29 mouse cellular contexts compared by ENCODE assay signal in genomic region chr6:119854156-119854555, GRCm38 (mm10). TPM values are rescaled to one million over a fixed set of nuclear protein-coding genes. Genes with fewer than 3 reads are reported as not detected.
DNase-seq lines count a peak whose midpoint lies in the region; ATAC-seq lines count a peak whose summit lies in the region.
"Had no signal": no experiment of that assay in that cellular context is flagged by ENCODE, and none has a peak within 500 bp of the region (broad histone marks: within the 10 kb centered on the region; RNA-seq: fewer than 3 reads in every experiment).

No protein-coding gene starts in this region.

- DNase-seq in heart, adult 18-20 months = no peak
- DNase-seq in MN1 (ENCODE audit: low spot score) = peak; percentile 20
- DNase-seq in brain, adult 2 months (ENCODE audit: low read depth, low spot score) = peak; percentile 37
- peak; percentile 33 for DNase-seq in mesoderm, embryonic 11.5 days (ENCODE audit: low read depth, low spot score)
- no peak for DNase-seq in gastrocnemius, postnatal 14 days
- no peak for DNase-seq in thymus, postnatal 10 days (ENCODE audit: low spot score in 2 of 2)
- DNase-seq: adrenal gland, adult 8-10 months; cerebellum, adult 18-20 months; cerebellum, postnatal 14 days; gastrocnemius, postnatal 25 days; heart, adult 2 months; liver; retina, postnatal 1 day; right cerebral cortex, postnatal 25 days; spleen, adult 18-20 months had no signal

- peaks cover 12% of the 10 kb centered on the region for H3K4me1 ChIP-seq in heart, embryonic 16.5 days (ENCODE audit: control insufficient read depth, insufficient read depth, low read length)
- H3K4me1 ChIP-seq in forebrain, embryonic 16.5 days (replicated peaks; ENCODE audit: control insufficient read depth, insufficient read depth, low read length) = peaks cover 11% of the 10 kb centered on the region

- intact Hi-C loops in gastrocnemius, postnatal 14 days (cut with DNase I; ENCODE audit: low total_unique reads) = no loop called here

- no peaks in the 10 kb centered on the region for H3K27me3 ChIP-seq in heart, embryonic 16.5 days (ENCODE audit: control insufficient read depth, insufficient read depth, low read length)
- H3K27me3 ChIP-seq in forebrain, embryonic 16.5 days (replicated peaks; ENCODE audit: control insufficient read depth, insufficient read depth, low read length) = no peaks in the 10 kb centered on the region
- H3K27me3 ChIP-seq: forebrain, embryonic 12.5 days; heart, embryonic 15.5 days; kidney, embryonic 15.5 days; neural tube, embryonic 13.5 days had no signal

- no peak for ATAC-seq in heart, embryonic 16.5 days (replicated peaks; ENCODE audit: extremely low read depth, insufficient read depth, low FRiP score)
- no peak for ATAC-seq in forebrain, embryonic 16.5 days
- ATAC-seq: activated CD4-positive, CD25-positive, alpha-beta regulatory T cell, adult 4 months; intestine, postnatal 0 days; midbrain, embryonic 16.5 days had no signal

- H3K36me3 ChIP-seq in heart, embryonic 16.5 days (ENCODE audit: control insufficient read depth, insufficient read depth) = no peaks in the 10 kb centered on the region
- no peaks in the 10 kb centered on the region for H3K36me3 ChIP-seq in forebrain, embryonic 16.5 days (ENCODE audit: control insufficient read depth, insufficient read depth)
- H3K36me3 ChIP-seq: forebrain, embryonic 12.5 days; heart, embryonic 15.5 days; hindbrain, embryonic 10.5 days; kidney, embryonic 15.5 days; limb, embryonic 10.5 days; midbrain, embryonic 10.5 days; neural tube, embryonic 13.5 days had no signal

- H3K4me3 ChIP-seq in heart, embryonic 16.5 days (ENCODE audit: low read length) = no peak overlapping the region
- H3K4me3 ChIP-seq in forebrain, embryonic 16.5 days (replicated peaks; ENCODE audit: low read length) = no peak overlapping the region
- H3K4me3 ChIP-seq: forebrain, embryonic 12.5 days; heart, adult 2 months; heart, embryonic 15.5 days; hindbrain, embryonic 10.5 days; kidney, embryonic 15.5 days; limb, embryonic 10.5 days; midbrain, embryonic 10.5 days; myocyte; neural tube, embryonic 13.5 days had no signal

- H3K9me3 ChIP-seq in heart, embryonic 16.5 days (replicated peaks; ENCODE audit: control insufficient read depth, low read length) = no peaks in the 10 kb centered on the region
- H3K9me3 ChIP-seq in forebrain, embryonic 16.5 days (ENCODE audit: control insufficient read depth, low read length) = no peaks in the 10 kb centered on the region
- H3K9me3 ChIP-seq: heart, embryonic 15.5 days; hindbrain, embryonic 10.5 days; kidney, embryonic 15.5 days; limb, embryonic 10.5 days; midbrain, embryonic 10.5 days; neural tube, embryonic 13.5 days had no signal

- no peak overlapping the region for H3K27ac ChIP-seq in heart, embryonic 16.5 days (ENCODE audit: low read length)
- H3K27ac ChIP-seq in forebrain, embryonic 16.5 days (ENCODE audit: low read length) = no peak overlapping the region
- H3K27ac ChIP-seq: forebrain, embryonic 12.5 days; heart, adult 2 months; heart, embryonic 15.5 days; hindbrain, embryonic 10.5 days; kidney, embryonic 15.5 days; limb, embryonic 10.5 days; macrophage; midbrain, embryonic 10.5 days; neural tube, embryonic 13.5 days had no signal

- 25% methylated on average over 2 of the region's 2 CpGs for WGBS in heart, embryonic 16.5 days
- WGBS in forebrain, embryonic 16.5 days = 59% methylated on average over 2 of the region's 2 CpGs

- H3K4me2 ChIP-seq in heart, embryonic 16.5 days (ENCODE audit: low read depth, low read length) = no peak overlapping the region; the same call in 1 of the 2 replicates
- H3K4me2 ChIP-seq in forebrain, embryonic 16.5 days (ENCODE audit: low read length) = no peak overlapping the region
- H3K4me2 ChIP-seq: forebrain, embryonic 12.5 days; heart, embryonic 15.5 days; kidney, embryonic 15.5 days; neural tube, embryonic 13.5 days had no signal

- H3K9ac ChIP-seq in heart, embryonic 16.5 days (ENCODE audit: low read length) = peak overlapping the region; percentile 33; the same call in 1 of the 2 replicates
- H3K9ac ChIP-seq in forebrain, embryonic 16.5 days (replicated peaks; ENCODE audit: low read depth, low read length) = no peak overlapping the region
- H3K9ac ChIP-seq: forebrain, embryonic 12.5 days; heart, embryonic 15.5 days; kidney, embryonic 15.5 days; neural tube, embryonic 13.5 days had no signal

RNA-seq across cellular contexts. Expression of gene Erc1, which starts 6.2 kb away (rescaled TPM):
- 12.7 and 13.7 TPM in 2 replicates for polyA plus RNA-seq in heart, embryonic 16.5 days (2015; fragmentation: Nextera tagmentation; extraction: Ambion mirVana)
- total RNA-seq in heart, adult 18-20 months (2021) = 10 to 100 TPM; 36.0 to 38.4 TPM
- polyA plus RNA-seq in forebrain, embryonic 16.5 days (2015; fragmentation: Nextera tagmentation; extraction: Ambion mirVana) = 41.8 and 43.2 TPM in 2 replicates
- total RNA-seq in gastrocnemius, postnatal 14 days (2021) = 10 to 100 TPM; 19.3 to 21.2 TPM

RNA-seq across cellular contexts. Expression of gene Rad52, which starts 48.3 kb away (rescaled TPM):
- 14.2 and 16.0 TPM in 2 replicates for polyA plus RNA-seq in heart, embryonic 16.5 days (2015; fragmentation: Nextera tagmentation; extraction: Ambion mirVana)
- total RNA-seq in heart, adult 18-20 months (2021) = 1 to 10 TPM; 8.7 to 9.4 TPM
- polyA plus RNA-seq in forebrain, embryonic 16.5 days (2015; fragmentation: Nextera tagmentation; extraction: Ambion mirVana) = 29.7 and 30.4 TPM in 2 replicates
- total RNA-seq in gastrocnemius, postnatal 14 days (2021) = 10 to 100 TPM; 11.3 to 11.5 TPM

Comparison
In these comparisons a context has a peak if more than half of its experiments do, and no peak if none do; other contexts are left out.
1. DNase-seq: peak in MN1 (single experiment), brain, adult 2 months (single experiment) and mesoderm, embryonic 11.5 days (single experiment); none in heart, adult 18-20 months (0 of 2), gastrocnemius, postnatal 14 days (single experiment) and thymus, postnatal 10 days (0 of 2).